Mouse (Mus musculus) midbrain, embryonic 12.5 days (tissue): ENCODE results near the gene Med13l. TPM values are rescaled to one million over a fixed set of nuclear protein-coding genes. Genes with fewer than 3 reads are reported as not detected.
A peak's percentile ranks its signal among the peaks of the same experiment; 100 is the strongest.

ENCODE experiments used
- ATAC-seq: fragments of 200-750 bp; cut with Nextera tagmentation; 2 replicates; pipeline ENCODE4 v1.8.0; 2017; ENCODE audit warnings: low read depth, moderate TSS enrichment, moderate library complexity; ENCODE audit not compliant: low FRiP score
- H3K27ac ChIP-seq: fragments of 300-500 bp; sonication (generic); replicated peaks from 2 replicates; pipeline ENCODE4 v1.5.1; 2016; ENCODE audit warnings: mild to moderate bottlenecking
- H3K27me3 ChIP-seq: fragments of 300-500 bp; sonication (generic); 2 replicates; pipeline ENCODE4 v1.6.1; 2016; ENCODE audit warnings: mild to moderate bottlenecking
- H3K36me3 ChIP-seq: fragments of 300-500 bp; sonication (generic); 2 replicates; pipeline ENCODE4 v1.6.1; 2016
- H3K4me1 ChIP-seq: fragments of 300-500 bp; sonication (generic); 2 replicates; pipeline ENCODE4 v1.6.1; 2016
- H3K4me2 ChIP-seq: fragments of 300-500 bp; sonication (generic); replicated peaks from 2 replicates; pipeline ENCODE4 v1.6.1; 2016; ENCODE audit warnings: mild to moderate bottlenecking, moderate library complexity
- H3K4me3 ChIP-seq: fragments of 300-500 bp; sonication (generic); 2 replicates; pipeline ENCODE4 v1.5.1; 2016; ENCODE audit warnings: mild to moderate bottlenecking
- H3K9ac ChIP-seq: fragments of 300-500 bp; sonication (generic); replicated peaks from 2 replicates; pipeline ENCODE4 v1.6.1; 2016; ENCODE audit warnings: mild to moderate bottlenecking, moderate library complexity
- H3K9me3 ChIP-seq: fragments of 300-500 bp; sonication (generic); 2 replicates; pipeline ENCODE4 v1.6.1; 2016; ENCODE audit warnings: mild to moderate bottlenecking
- WGBS: fragments of 180-500 bp; shearing (Covaris S2); methylation state at CpG from one replicate; pipeline ENCODE4 v1.1.7; 2016; 5-methylcytosine and 5-hydroxymethylcytosine counted together
- polyA plus RNA-seq: library from polyadenylated mRNA; unstranded; fragments of >200 nt; fragmentation: Nextera tagmentation; extraction: Ambion mirVana; gene quantifications from 2 replicates; pipeline ENCODE4 v1.2.1, GENCODE M21; 2016

Med13l gene
- polyA plus RNA-seq, 1 experiment from 2014 or later: 14.7 TPM

DNA sequence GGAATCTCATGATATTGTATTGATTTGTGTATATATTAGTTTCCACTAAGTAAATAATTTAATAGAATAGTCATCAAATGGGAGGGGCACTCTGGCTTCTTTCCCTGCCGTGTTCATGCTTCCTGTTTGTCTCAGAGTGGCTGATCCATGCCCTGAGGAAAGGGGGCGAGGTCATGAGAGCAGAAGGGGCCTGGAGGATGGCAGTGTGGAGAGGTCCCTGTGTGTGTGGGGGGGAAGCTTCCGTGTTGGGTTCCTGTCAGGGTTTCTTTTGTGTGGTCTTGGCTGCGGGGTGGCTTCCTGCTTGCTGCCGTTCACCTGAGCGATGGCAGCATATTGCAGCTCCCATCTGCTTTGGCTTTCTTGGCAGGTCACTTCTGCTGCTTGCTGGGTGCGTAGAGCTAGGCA lies 149.4 kb downstream of the Med13l start:
- H3K27me3 ChIP-seq: 0 out of 2 replicates have a peak, but pooled peaks cover 2% of the 10 kb centered on the region
- H3K4me3 ChIP-seq: no peak overlapping the region
- 72% methylated on average over 7 of the region's 7 CpGs for WGBS
- no peak overlapping the region for H3K9ac ChIP-seq
- ATAC-seq: no peak
- H3K4me1 ChIP-seq: peaks cover 66% of the 10 kb centered on the region
- H3K9me3 ChIP-seq: no peaks in the 10 kb centered on the region
- no peak overlapping the region for H3K27ac ChIP-seq
- no peaks in the 10 kb centered on the region for H3K36me3 ChIP-seq
- no peak overlapping the region for H3K4me2 ChIP-seq

DNA sequence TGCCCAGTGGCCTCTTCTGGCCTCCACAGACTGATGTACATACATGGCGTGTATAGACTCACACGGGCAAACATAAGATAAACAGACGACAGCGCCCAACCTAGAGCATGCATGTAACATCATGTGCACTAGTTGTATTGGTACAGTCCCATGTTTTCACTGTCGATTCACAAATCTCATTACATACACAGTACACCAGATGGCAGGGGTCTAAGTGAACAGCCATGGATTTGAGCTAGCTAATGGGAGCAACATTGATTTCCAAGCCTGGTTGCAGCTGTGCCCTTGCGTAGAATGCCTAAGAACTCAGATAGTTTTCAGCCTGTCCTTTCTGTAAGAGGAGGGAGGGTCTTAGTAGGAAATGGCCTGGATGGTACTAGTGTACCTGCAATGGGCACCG lies 155.0 kb downstream of the Med13l start:
- Histone ChIP-seq H3K9ac (no peak overlapping the region), H3K4me1 (peaks cover 49% of the 10 kb centered on the region), H3K36me3 (no peaks in the 10 kb centered on the region), H3K4me2 (no peak overlapping the region), H3K9me3 (no peaks in the 10 kb centered on the region), H3K27ac (no peak overlapping the region), H3K4me3 (no peak overlapping the region), H3K27me3 (no peaks in the 10 kb centered on the region)
- 89% methylated on average over 7 of the region's 7 CpGs for WGBS
- ATAC-seq: no peak

DNA sequence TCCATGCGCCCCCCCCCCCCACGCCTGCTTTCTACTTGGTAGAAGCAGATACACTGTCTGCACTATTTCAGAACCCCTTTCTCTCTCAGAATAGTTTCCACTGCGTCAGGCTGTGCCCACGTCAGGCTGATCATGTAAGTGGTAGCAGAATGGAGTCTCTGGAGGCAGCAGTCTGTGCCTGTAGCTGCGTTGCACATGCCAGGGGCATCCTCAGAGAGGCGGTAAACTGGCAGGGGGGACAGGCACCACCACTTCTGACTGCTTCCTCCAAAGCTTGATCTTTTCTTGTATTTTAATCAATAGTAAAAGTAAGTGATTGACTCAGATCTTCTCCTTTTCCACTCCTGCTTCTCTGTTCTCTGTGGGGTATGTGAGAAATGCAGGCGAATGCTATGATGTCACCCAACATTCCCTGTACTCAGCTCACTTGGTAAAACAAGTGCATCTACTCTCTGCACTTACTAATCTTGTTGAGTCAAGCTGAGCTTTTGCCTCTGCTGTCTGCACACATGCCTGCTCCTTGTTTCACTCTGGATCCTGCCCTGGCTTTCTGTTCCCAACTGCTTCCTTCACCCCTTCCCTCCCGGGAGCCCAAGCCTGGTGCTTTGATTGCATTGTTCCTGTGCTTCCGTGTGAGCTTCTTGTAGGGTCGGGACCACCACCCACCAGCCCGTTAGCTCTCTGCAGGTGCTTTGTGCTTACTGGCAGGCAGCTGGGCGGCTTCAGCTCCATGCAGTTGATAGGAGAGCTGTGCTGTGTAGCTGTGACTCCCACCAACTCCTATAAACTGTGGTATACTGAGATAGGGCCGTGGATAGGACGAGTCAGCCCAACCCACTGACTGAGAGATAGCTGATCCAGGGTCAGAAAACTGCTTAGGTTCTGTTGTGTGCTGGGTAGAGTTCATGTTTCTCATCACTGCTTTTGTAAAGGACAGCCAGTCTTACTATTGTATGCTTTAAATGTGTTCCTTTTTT lies 156.1 kb downstream of the Med13l start:
- Histone ChIP-seq H3K9me3 (no peaks in the 10 kb centered on the region), H3K4me1 (peaks cover 38% of the 10 kb centered on the region), H3K27me3 (no peaks in the 10 kb centered on the region), H3K27ac (peak overlapping the region; percentile 30; the same call in 1 of the 2 replicates), H3K4me2 (no peak overlapping the region), H3K4me3 (no peak overlapping the region), H3K36me3 (peaks cover 4% of the 10 kb centered on the region; the same call in 1 of the 2 replicates), H3K9ac (no peak overlapping the region)
- no peak for ATAC-seq
- WGBS: 49% methylated on average over 14 of the region's 14 CpGs

DNA sequence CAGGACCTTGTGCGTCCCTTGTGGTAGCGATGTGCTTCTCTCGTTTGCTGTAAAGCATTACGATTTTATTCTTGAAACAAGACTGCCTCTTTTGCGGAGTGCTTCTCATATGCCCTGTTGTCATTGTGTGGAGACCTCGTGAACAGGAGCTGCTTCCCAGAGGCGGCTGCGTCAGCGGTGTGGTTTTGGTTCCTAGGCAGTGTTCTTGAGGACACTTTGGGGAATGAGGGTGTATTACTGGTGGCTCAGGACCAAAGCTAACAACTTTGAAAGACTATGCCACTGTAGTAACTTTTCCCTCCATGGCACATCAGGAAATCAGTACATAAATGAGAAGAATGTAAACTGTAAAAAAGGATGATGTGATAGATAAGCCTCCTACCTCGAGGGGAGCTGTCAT lies 157.0 kb downstream of the Med13l start:
- H3K9me3 ChIP-seq: no peaks in the 10 kb centered on the region
- no peak for ATAC-seq
- H3K4me2 ChIP-seq: no peak overlapping the region
- no peak overlapping the region for H3K4me3 ChIP-seq
- 81% methylated on average over 10 of the region's 10 CpGs for WGBS
- no peak overlapping the region for H3K27ac ChIP-seq
- H3K9ac ChIP-seq: no peak overlapping the region
- peaks cover 32% of the 10 kb centered on the region for H3K4me1 ChIP-seq
- no peaks in the 10 kb centered on the region for H3K27me3 ChIP-seq
- H3K36me3 ChIP-seq: peaks cover 9% of the 10 kb centered on the region; the same call in 1 of the 2 replicates

DNA sequence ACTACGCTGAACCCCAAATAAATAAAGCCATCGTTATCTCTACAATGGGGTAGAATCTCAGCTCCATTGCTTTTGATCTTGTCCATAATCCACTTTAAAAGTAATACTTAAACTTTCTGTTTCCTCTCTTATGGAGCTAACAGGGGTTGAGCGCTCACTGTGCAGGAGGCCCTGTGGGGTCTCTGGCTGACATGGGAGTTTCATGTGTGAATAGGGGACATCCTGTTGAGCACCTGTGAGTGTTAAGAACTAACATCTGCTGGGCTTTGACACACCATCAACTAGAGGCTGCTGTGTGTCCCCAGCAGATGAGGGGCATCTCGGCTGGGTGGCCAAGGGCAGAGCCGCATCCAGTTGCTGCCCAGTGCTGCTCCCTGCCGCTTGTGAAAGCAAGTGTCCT lies 157.6 kb downstream of the Med13l start:
- no peak for ATAC-seq
- H3K27ac ChIP-seq: no peak overlapping the region
- WGBS: 89% methylated on average over 6 of the region's 6 CpGs
- no peaks in the 10 kb centered on the region for H3K9me3 ChIP-seq
- peaks cover 32% of the 10 kb centered on the region for H3K4me1 ChIP-seq
- H3K36me3 ChIP-seq: peaks cover 9% of the 10 kb centered on the region; the same call in 1 of the 2 replicates
- no peak overlapping the region for H3K9ac ChIP-seq
- no peak overlapping the region for H3K4me3 ChIP-seq
- H3K27me3 ChIP-seq: no peaks in the 10 kb centered on the region
- H3K4me2 ChIP-seq: no peak overlapping the region

- 91% methylated on average over 12 of the region's 12 CpGs for WGBS
- no peak for ATAC-seq
- Histone ChIP-seq H3K27me3 (no peaks in the 10 kb centered on the region), H3K4me1 (peaks cover 16% of the 10 kb centered on the region), H3K36me3 (peaks cover 22% of the 10 kb centered on the region), H3K4me2 (no peak overlapping the region), H3K27ac (no peak overlapping the region), H3K9ac (no peak overlapping the region), H3K9me3 (no peaks in the 10 kb centered on the region), H3K4me3 (no peak overlapping the region)
These were observed 160.9 kb downstream of the Med13l start for GRCm38 (mm10) chr5:118721416-118721815.

- H3K36me3 ChIP-seq: peaks cover 26% of the 10 kb centered on the region
- H3K4me3 ChIP-seq: no peak overlapping the region
- H3K9me3 ChIP-seq: no peaks in the 10 kb centered on the region
- WGBS: 92% methylated on average over 5 of the region's 5 CpGs
- H3K4me2 ChIP-seq: no peak overlapping the region
- H3K27ac ChIP-seq: no peak overlapping the region
- peaks cover 12% of the 10 kb centered on the region for H3K4me1 ChIP-seq
- H3K9ac ChIP-seq: no peak overlapping the region
- no peak for ATAC-seq
- no peaks in the 10 kb centered on the region for H3K27me3 ChIP-seq
These were observed 161.4 kb downstream of the Med13l start for GRCm38 (mm10) chr5:118721848-118722247.

DNA sequence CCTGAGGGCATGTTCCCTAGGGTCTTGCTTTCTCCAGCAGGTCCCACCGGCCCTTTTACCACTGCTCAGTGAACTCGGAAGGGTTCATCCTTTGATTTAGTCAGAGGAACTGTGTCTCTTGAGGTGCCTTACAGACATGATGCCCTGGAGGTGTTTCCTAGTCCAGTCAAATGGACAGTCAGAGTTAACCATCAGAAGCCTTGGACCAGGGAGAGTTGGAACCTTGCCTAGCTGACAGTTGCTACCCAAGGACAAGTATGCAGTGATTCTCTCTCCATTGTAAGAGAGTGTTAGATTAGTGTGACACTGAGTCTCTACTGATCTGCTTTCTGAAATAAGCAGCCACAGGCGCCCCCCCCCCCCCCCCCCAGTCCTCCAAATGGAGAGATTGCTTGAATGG lies 162.0 kb downstream of the Med13l start:
- Histone ChIP-seq H3K9ac (no peak overlapping the region), H3K9me3 (no peaks in the 10 kb centered on the region), H3K36me3 (peaks cover 32% of the 10 kb centered on the region), H3K4me3 (no peak overlapping the region), H3K27ac (no peak overlapping the region), H3K4me2 (no peak overlapping the region), H3K4me1 (peaks cover 9% of the 10 kb centered on the region), H3K27me3 (no peaks in the 10 kb centered on the region)
- ATAC-seq: no peak
- WGBS: 76% methylated on average over 3 of the region's 3 CpGs

DNA sequence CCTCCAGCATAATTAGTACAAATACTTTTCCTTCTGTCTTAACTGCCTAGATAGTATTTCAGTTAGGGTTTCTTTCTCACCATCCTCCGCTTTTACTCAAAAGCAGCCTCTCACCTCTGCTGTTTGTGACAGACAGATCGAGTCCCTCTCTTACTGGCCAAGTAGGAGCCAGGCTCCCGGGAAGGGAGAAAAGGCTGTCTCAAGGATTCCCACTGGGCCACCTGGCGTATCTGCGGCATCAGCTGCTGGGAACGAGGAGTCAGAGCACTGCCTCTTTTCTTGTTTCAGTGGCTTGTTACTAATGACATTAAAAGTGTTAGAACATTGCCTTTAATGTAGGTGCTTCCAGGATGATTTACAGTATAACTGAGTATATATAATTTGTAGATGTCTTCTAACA lies 164.9 kb downstream of the Med13l start:
- no peak overlapping the region for H3K4me3 ChIP-seq
- no peak for ATAC-seq

DNA sequence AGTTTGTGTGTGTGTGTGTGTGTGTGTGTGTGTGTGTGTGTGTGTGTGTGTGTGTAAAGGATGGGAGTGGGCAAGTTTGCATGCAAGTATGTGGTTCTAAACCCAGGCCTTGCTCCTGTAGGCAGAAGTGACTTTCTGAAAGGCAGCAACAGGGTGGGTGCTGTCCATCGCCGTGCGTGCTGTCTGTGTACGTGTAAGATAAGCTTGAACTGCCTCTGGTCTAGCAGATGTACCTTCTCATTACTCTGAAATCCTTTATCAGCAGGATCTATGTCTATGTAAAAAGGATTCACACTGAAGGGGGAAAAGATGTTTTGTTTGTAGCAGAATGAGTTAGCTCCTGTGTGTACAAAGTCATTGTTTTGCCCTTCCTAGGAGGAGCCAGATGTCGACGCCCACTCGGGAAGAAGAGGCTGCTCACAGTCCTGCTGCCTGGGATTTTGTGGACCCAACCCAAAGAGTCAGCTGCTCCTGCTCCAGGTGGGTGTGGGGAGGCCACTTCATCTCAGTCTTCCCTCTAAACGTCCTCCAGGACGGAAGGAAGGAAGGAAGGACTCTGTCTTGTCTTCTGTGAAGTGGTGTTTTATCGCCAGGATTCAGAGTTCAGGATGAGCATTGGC lies 165.5 kb downstream of the Med13l start:
- Histone ChIP-seq H3K9ac (no peak overlapping the region), H3K27ac (no peak overlapping the region), H3K36me3 (peaks cover 66% of the 10 kb centered on the region), H3K9me3 (no peaks in the 10 kb centered on the region), H3K4me1 (no peaks in the 10 kb centered on the region), H3K4me3 (no peak overlapping the region), H3K4me2 (no peak overlapping the region), H3K27me3 (no peaks in the 10 kb centered on the region)
- WGBS: 77% methylated on average over 10 of the region's 10 CpGs
- no peak for ATAC-seq

More for the DNA sequence above, 164.9 kb downstream of the Med13l start:
- Histone ChIP-seq H3K9me3 (no peaks in the 10 kb centered on the region), H3K27me3 (no peaks in the 10 kb centered on the region), H3K36me3 (peaks cover 60% of the 10 kb centered on the region), H3K4me2 (no peak overlapping the region), H3K4me1 (no peaks in the 10 kb centered on the region), H3K9ac (no peak overlapping the region), H3K27ac (no peak overlapping the region)
- 73% methylated on average over 6 of the region's 6 CpGs for WGBS

DNA sequence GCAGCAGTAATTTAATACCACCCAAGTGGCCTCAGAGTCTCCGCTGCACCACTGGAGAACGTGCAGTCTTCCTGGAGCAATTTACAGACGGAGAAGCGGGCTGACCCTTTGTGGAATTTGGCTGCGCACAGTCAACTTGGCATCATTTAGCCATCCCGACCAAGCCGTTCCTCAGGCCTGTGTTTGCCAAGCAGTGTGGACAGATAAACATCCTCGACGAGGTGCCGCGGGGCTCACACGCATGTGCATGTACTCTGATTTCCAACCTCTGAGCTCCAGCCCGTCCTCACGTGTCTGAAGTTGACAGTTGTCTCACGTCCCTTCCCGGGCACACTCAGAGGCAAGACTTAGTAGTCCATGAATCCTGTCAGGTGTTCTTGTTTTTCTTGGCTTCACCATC lies 166.9 kb downstream of the Med13l start:
- H3K36me3 ChIP-seq: peaks cover 66% of the 10 kb centered on the region
- no peak overlapping the region for H3K9ac ChIP-seq
- H3K9me3 ChIP-seq: no peaks in the 10 kb centered on the region
- H3K4me1 ChIP-seq: no peaks in the 10 kb centered on the region
- H3K4me3 ChIP-seq: no peak overlapping the region
- no peak for ATAC-seq
- H3K27ac ChIP-seq: no peak overlapping the region
- no peaks in the 10 kb centered on the region for H3K27me3 ChIP-seq
- 93% methylated on average over 16 of the region's 16 CpGs for WGBS
- H3K4me2 ChIP-seq: no peak overlapping the region

DNA sequence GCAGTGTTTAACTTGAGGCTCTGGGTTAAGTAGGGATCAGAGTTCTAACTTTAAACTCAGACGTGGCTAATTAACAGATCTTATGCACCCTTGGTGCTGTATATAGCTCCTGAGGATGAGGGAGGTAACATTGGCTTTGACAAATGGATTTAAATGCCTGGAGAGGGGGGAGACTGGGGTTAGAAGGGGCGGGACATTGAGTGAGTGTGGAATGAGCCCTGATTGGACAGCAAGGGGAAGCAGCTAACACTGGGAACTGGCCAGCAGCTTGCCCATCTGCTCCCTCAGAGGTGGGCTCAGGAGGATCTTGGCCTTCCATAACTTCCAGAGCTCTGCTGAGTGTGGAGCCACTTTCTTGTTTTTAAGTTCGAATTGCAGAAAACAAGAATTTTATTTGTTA lies 171.7 kb downstream of the Med13l start:
- H3K9me3 ChIP-seq: no peaks in the 10 kb centered on the region
- peaks cover 74% of the 10 kb centered on the region for H3K36me3 ChIP-seq
- no peaks in the 10 kb centered on the region for H3K4me1 ChIP-seq
- ATAC-seq: no peak
- no peak overlapping the region for H3K4me3 ChIP-seq
- H3K9ac ChIP-seq: no peak overlapping the region
- WGBS: 46% methylated on average over 3 of the region's 3 CpGs
- no peaks in the 10 kb centered on the region for H3K27me3 ChIP-seq
- H3K4me2 ChIP-seq: no peak overlapping the region
- no peak overlapping the region for H3K27ac ChIP-seq
